Mouse (Mus musculus): ENCODE results near the gene Bckdhb. TPM values are rescaled to one million over a fixed set of nuclear protein-coding genes. Genes with fewer than 3 reads are reported as not detected.

The Bckdhb gene
- total RNA-seq, 2 experiments from 2014 or later = 37.9 to 39.2 TPM

GRCm38 (mm10) chr9:84090316-84091063, 165.5 kb downstream of the Bckdhb start:
- no peak for DNase-seq (ENCODE audit: low spot score in 2 of 2)
- intact Hi-C loops (cut with DNase I) = no loop called here

GRCm38 (mm10) chr9:84092994-84093393, 168.0 kb downstream of the Bckdhb start:
- no peak for DNase-seq (ENCODE audit: low spot score in 2 of 2)

GRCm38 (mm10) chr9:84094111-84094510, 169.2 kb downstream of the Bckdhb start:
- intact Hi-C loops (cut with DNase I) = no loop called here

More at GRCm38 (mm10) chr9:84092994-84093393, 168.0 kb downstream of the Bckdhb start:
- intact Hi-C loops (cut with DNase I) = no loop called here

GRCm38 (mm10) chr9:84096484-84097015, 171.6 kb downstream of the Bckdhb start:
- intact Hi-C loops (cut with DNase I) = no loop called here

More at GRCm38 (mm10) chr9:84094111-84094510, 169.2 kb downstream of the Bckdhb start:
- no peak for DNase-seq (ENCODE audit: low spot score in 2 of 2)

GRCm38 (mm10) chr9:84103344-84103743, 178.4 kb downstream of the Bckdhb start:
- DNase-seq (ENCODE audit: low spot score in 2 of 2) = no peak
- intact Hi-C loops (cut with DNase I) = no loop called here

More at GRCm38 (mm10) chr9:84096484-84097015, 171.6 kb downstream of the Bckdhb start:
- no peak for DNase-seq (ENCODE audit: low spot score in 2 of 2)

GRCm38 (mm10) chr9:84106438-84106837, 181.5 kb downstream of the Bckdhb start:
- intact Hi-C loops (cut with DNase I) = no loop called here
- DNase-seq (ENCODE audit: low spot score in 2 of 2) = no peak

GRCm38 (mm10) chr9:84107045-84107813, 182.3 kb downstream of the Bckdhb start:
- intact Hi-C loops (cut with DNase I) = no loop called here
- DNase-seq (ENCODE audit: low spot score in 2 of 2) = peak in 1 of 2 experiments; percentile 48

- intact Hi-C loops (cut with DNase I) = no loop called here
- no peak for DNase-seq (ENCODE audit: low spot score in 2 of 2)
Observed at GRCm38 (mm10) chr9:84108534-84108933, 183.6 kb downstream of the Bckdhb start.

- intact Hi-C loops (cut with DNase I) = loop anchor here (5.0 kb wide), 1 partner anchor 87 kb away; no protein-coding TSS in a partner anchor
- DNase-seq (ENCODE audit: low spot score in 2 of 2) = peak in 1 of 2 experiments; percentile 74
Observed at GRCm38 (mm10) chr9:84109777-84110478, 185.0 kb downstream of the Bckdhb start.

GRCm38 (mm10) chr9:84110616-84111015, 185.7 kb downstream of the Bckdhb start:
- peak; percentile 46 to 50 for DNase-seq (ENCODE audit: low spot score in 2 of 2)
- intact Hi-C loops (cut with DNase I) = loop anchor here (5.0 kb wide), 1 partner anchor 87 kb away; no protein-coding TSS in a partner anchor

GRCm38 (mm10) chr9:84112319-84112718, 187.4 kb downstream of the Bckdhb start:
- DNase-seq (ENCODE audit: low spot score in 2 of 2) = no peak
- intact Hi-C loops (cut with DNase I) = loop anchor here (5.0 kb wide), 1 partner anchor 85 kb away; no protein-coding TSS in a partner anchor

GRCm38 (mm10) chr9:84112842-84113568, 188.1 kb downstream of the Bckdhb start:
- DNase-seq (ENCODE audit: low spot score in 2 of 2) = no peak
- intact Hi-C loops (cut with DNase I) = loop anchor here (5.0 kb wide), 1 partner anchor 84 kb away; no protein-coding TSS in a partner anchor

GRCm38 (mm10) chr9:84114254-84114653, 189.3 kb downstream of the Bckdhb start:
- intact Hi-C loops (cut with DNase I) = loop anchor here (5.0 kb wide), 1 partner anchor 83 kb away; no protein-coding TSS in a partner anchor

GRCm38 (mm10) chr9:84117337-84117736, 192.4 kb downstream of the Bckdhb start:
- intact Hi-C loops (cut with DNase I) = no loop called here
- no peak for DNase-seq (ENCODE audit: low spot score in 2 of 2)

More at GRCm38 (mm10) chr9:84114254-84114653, 189.3 kb downstream of the Bckdhb start:
- no peak for DNase-seq (ENCODE audit: low spot score in 2 of 2)

- no peak for DNase-seq (ENCODE audit: low spot score in 2 of 2)
- intact Hi-C loops (cut with DNase I) = no loop called here
Observed at GRCm38 (mm10) chr9:84124996-84125395, 200.1 kb downstream of the Bckdhb start.

GRCm38 (mm10) chr9:84130338-84130737, 205.4 kb downstream of the Bckdhb start:
- no peak for DNase-seq (ENCODE audit: low spot score in 2 of 2)
- intact Hi-C loops (cut with DNase I) = no loop called here

- DNase-seq (ENCODE audit: low spot score in 2 of 2) = peak in 1 of 2 experiments; percentile 61
Observed at GRCm38 (mm10) chr9:84135062-84135461, 210.1 kb downstream of the Bckdhb start.

GRCm38 (mm10) chr9:84137192-84137591, 212.2 kb downstream of the Bckdhb start:
- intact Hi-C loops (cut with DNase I) = no loop called here
- peak in 1 of 2 experiments; percentile 28 for DNase-seq (ENCODE audit: low spot score in 2 of 2)

More at GRCm38 (mm10) chr9:84135062-84135461, 210.1 kb downstream of the Bckdhb start:
- intact Hi-C loops (cut with DNase I) = no loop called here

GRCm38 (mm10) chr9:84148124-84148523, 223.2 kb downstream of the Bckdhb start:
- intact Hi-C loops (cut with DNase I) = no loop called here
- DNase-seq (ENCODE audit: low spot score in 2 of 2) = no peak

All from left cerebral cortex, postnatal 25 days (tissue).